Mouse (Mus musculus): ENCODE results near the gene Casp8. TPM values are rescaled to one million over a fixed set of nuclear protein-coding genes. Genes with fewer than 3 reads are reported as not detected.

The Casp8 gene
- polyA plus RNA-seq, 1 experiment from 2014 or later = 33.4 TPM

DNA sequence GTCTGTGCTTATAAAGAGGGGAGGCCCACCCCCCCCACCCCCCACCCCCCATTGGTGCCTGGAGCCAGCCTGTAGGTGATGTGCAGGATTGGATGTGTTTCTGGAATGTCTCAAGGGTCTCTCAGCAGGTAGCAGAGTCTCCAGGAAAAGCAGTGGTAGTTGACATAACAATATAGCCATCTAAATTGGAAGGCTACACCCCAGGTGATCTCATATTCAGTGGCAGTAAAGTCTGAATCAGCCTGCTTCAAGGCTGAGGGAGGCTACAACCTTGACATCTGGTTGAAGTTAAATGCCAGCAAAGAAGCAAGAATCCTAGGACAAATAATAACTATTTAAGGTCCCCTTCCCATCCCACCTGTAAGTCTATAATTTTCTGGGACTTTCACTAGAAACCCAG is 26.0 kb upstream of the Casp8 start:
- ATAC-seq (no peak), DNase-seq (ENCODE audit: low spot score) (no peak)
- Histone ChIP-seq H3K36me3 (ENCODE audit: insufficient read depth, low read length) (no peaks in the 10 kb centered on the region), H3K4me2 (replicated peaks; ENCODE audit: low read depth, low read length) (no peak overlapping the region), H3K27ac (ENCODE audit: low read length) (no peak overlapping the region), H3K27me3 (replicated peaks; ENCODE audit: insufficient read depth, low read length) (no peaks in the 10 kb centered on the region), H3K4me1 (ENCODE audit: insufficient read depth, low read depth, low read length) (no peaks in the 10 kb centered on the region), H3K4me3 (ENCODE audit: low read depth, low read length) (no peak overlapping the region), H3K9me3 (ENCODE audit: low read length) (no peaks in the 10 kb centered on the region), H3K9ac (replicated peaks; ENCODE audit: low read depth) (no peak overlapping the region)
- TF ChIP-seq EP300 (IDR thresholded peaks at IDR 0.05) (no peak), CTCF (IDR thresholded peaks at IDR 0.05) (no peak)

DNA sequence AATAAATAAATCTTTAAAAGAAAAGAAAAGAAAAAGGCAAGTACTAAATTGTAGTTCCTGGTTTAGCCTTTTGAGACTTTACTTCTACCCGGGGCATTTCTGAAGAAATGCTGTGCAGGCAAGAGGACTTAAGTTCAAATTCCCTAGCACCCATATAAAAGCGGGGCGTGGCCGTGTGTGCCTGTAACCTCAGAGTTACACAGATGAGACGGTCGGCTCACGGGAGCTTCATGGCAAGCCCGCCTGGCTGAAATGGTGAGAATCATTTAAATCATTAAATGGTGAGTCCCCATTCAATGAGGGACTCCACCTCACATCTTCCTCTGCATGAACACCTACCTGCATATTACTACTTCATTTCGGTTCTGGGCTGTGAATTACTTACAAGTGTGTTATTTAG is 25.5 kb upstream of the Casp8 start:
- no peak overlapping the region for H3K4me3 ChIP-seq (ENCODE audit: low read depth, low read length)
- ATAC-seq (no peak), DNase-seq (ENCODE audit: low spot score) (no peak)
- no peaks in the 10 kb centered on the region for H3K36me3 ChIP-seq (ENCODE audit: insufficient read depth, low read length)
- no peak for TF ChIP-seq CTCF (IDR thresholded peaks at IDR 0.05)
- no peak for TF ChIP-seq EP300 (IDR thresholded peaks at IDR 0.05)
- H3K4me2 ChIP-seq (replicated peaks; ENCODE audit: low read depth, low read length) = no peak overlapping the region
- WGBS = 56% methylated on average over 9 of the region's 9 CpGs
- H3K9me3 ChIP-seq (ENCODE audit: low read length) = no peaks in the 10 kb centered on the region
- H3K9ac ChIP-seq (replicated peaks; ENCODE audit: low read depth) = no peak overlapping the region
- H3K27me3 ChIP-seq (replicated peaks; ENCODE audit: insufficient read depth, low read length) = no peaks in the 10 kb centered on the region
- H3K4me1 ChIP-seq (ENCODE audit: insufficient read depth, low read depth, low read length) = no peaks in the 10 kb centered on the region
- no peak overlapping the region for H3K27ac ChIP-seq (ENCODE audit: low read length)

DNA sequence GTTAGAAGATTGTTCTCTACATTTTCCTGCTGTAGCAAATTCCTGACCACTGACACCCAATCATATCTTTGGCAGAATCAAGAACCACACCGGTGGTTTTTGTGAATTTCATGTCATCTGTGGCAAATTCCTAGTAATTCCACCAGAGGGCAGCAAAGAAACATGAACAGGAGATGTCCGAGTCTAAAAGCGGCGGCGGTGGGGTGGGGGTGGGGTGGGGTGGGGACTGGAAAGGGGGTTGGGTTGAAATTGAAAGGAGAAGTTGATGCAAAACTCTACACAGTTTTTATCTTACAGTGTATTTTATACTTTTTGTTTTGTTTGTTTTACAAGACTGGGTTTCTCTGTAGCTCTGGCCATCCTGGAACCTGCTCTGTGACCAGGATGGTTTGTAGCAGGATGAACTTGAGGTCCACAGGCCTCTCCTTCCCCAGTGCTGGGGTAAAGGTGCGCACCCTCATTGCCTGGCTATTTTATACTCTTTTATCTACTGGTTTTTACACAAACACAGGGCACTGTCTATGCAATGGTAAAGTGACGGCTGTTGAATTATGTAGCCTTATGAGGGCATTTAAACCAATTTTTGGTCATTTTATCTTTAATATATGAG is 25.0 kb upstream of the Casp8 start:
- Histone ChIP-seq H3K27me3 (replicated peaks; ENCODE audit: insufficient read depth, low read length) (no peaks in the 10 kb centered on the region), H3K4me2 (replicated peaks; ENCODE audit: low read depth, low read length) (no peak overlapping the region)
- WGBS = 28% methylated on average over 7 of the region's 7 CpGs

DNA sequence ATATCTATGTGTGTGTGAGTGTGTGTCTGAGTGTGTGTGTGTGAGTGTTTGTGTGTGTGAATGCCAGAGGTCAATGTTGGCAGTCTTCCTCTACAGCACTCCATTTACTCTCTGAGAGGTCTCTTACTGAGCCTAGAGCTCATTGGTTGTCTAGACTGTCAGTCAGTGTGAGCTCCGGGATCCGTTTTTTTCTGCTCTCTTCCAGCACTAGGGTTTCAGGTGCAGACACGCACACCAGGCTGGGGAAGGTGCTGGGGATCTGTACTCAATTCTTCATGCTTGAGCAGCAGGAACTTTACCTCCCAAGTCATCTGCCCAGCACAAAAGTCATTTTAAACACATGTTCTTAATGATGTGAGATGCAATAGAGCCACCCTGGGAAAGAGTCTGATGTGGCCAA is 23.1 kb upstream of the Casp8 start:
- Histone ChIP-seq H3K36me3 (ENCODE audit: insufficient read depth, low read length) (no peaks in the 10 kb centered on the region), H3K27ac (ENCODE audit: low read length) (no peak overlapping the region), H3K4me3 (ENCODE audit: low read depth, low read length) (no peak overlapping the region), H3K27me3 (replicated peaks; ENCODE audit: insufficient read depth, low read length) (no peaks in the 10 kb centered on the region), H3K4me2 (replicated peaks; ENCODE audit: low read depth, low read length) (no peak overlapping the region), H3K4me1 (ENCODE audit: insufficient read depth, low read depth, low read length) (no peaks in the 10 kb centered on the region), H3K9ac (replicated peaks; ENCODE audit: low read depth) (no peak overlapping the region), H3K9me3 (ENCODE audit: low read length) (no peaks in the 10 kb centered on the region)
- TF ChIP-seq CTCF (IDR thresholded peaks at IDR 0.05) (no peak), EP300 (IDR thresholded peaks at IDR 0.05) (no peak)
- ATAC-seq (no peak), DNase-seq (ENCODE audit: low spot score) (no peak)
- WGBS = 70% methylated on average over 3 of the region's 3 CpGs

More for the DNA sequence above, 25.0 kb upstream of the Casp8 start:
- Histone ChIP-seq H3K9me3 (ENCODE audit: low read length) (no peaks in the 10 kb centered on the region), H3K36me3 (ENCODE audit: insufficient read depth, low read length) (no peaks in the 10 kb centered on the region), H3K9ac (replicated peaks; ENCODE audit: low read depth) (no peak overlapping the region), H3K27ac (ENCODE audit: low read length) (no peak overlapping the region), H3K4me1 (ENCODE audit: insufficient read depth, low read depth, low read length) (no peaks in the 10 kb centered on the region), H3K4me3 (ENCODE audit: low read depth, low read length) (no peak overlapping the region)
- ATAC-seq (no peak), DNase-seq (ENCODE audit: low spot score) (peak; percentile 68)
- TF ChIP-seq CTCF (IDR thresholded peaks at IDR 0.05) = peak; percentile 75
- no peak for TF ChIP-seq EP300 (IDR thresholded peaks at IDR 0.05)

DNA sequence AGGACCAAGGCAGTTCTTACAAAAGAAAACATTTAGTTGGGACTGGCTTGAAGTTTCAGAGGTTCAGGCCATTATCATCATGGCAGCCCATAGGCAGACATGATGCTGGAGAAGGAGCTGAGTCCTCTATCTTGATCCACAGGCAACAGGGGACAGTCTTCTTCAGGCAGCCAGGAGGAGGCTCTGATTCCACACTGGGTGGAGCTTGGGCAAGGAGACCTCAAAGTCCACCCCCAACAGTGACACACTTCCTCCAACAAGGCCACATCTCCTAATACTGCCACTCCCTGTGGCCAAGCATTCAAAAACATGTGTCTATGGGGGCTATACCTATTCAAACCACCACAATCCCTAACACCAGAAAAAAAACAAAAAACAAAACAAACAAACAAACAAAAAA is 21.9 kb upstream of the Casp8 start:
- TF ChIP-seq EP300 (IDR thresholded peaks at IDR 0.05) = no peak
- TF ChIP-seq CTCF (IDR thresholded peaks at IDR 0.05) = no peak
- Histone ChIP-seq H3K27ac (ENCODE audit: low read length) (no peak overlapping the region), H3K4me2 (replicated peaks; ENCODE audit: low read depth, low read length) (no peak overlapping the region), H3K27me3 (replicated peaks; ENCODE audit: insufficient read depth, low read length) (no peaks in the 10 kb centered on the region), H3K9ac (replicated peaks; ENCODE audit: low read depth) (no peak overlapping the region), H3K36me3 (ENCODE audit: insufficient read depth, low read length) (no peaks in the 10 kb centered on the region), H3K9me3 (ENCODE audit: low read length) (no peaks in the 10 kb centered on the region), H3K4me3 (ENCODE audit: low read depth, low read length) (no peak overlapping the region), H3K4me1 (ENCODE audit: insufficient read depth, low read depth, low read length) (no peaks in the 10 kb centered on the region)
- no peak for DNase-seq (ENCODE audit: low spot score)
- peak; percentile 41; the same call in 1 of the 2 replicates for ATAC-seq

DNA sequence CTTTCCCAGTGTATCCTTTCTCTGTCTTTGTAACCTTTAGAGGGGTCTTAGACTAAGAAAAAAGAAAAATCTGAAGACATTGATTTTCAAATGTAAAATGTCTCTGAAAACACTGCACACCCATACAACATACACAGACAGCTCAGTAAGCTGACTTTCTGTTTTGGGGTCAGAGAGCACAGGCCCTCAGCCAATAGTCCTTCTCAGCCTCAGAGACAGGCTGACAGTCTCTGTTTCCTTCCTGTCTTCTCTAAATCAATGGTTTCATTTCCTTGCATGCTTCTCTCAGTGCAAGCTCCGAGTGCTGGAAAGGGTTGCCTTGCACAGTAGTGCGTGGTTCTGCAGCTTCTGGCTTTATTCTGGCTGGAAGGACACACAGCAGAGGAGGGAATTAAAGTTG is 21.3 kb upstream of the Casp8 start:
- H3K9ac ChIP-seq (replicated peaks; ENCODE audit: low read depth) = no peak overlapping the region
- no peak overlapping the region for H3K27ac ChIP-seq (ENCODE audit: low read length)
- DNase-seq (ENCODE audit: low spot score) (peak; percentile 12), ATAC-seq (peak; percentile 32)
- 46% methylated on average over 2 of the region's 2 CpGs for WGBS
- no peaks in the 10 kb centered on the region for H3K4me1 ChIP-seq (ENCODE audit: insufficient read depth, low read depth, low read length)
- TF ChIP-seq EP300 (IDR thresholded peaks at IDR 0.05) (no peak), CTCF (IDR thresholded peaks at IDR 0.05) (no peak)
- no peaks in the 10 kb centered on the region for H3K36me3 ChIP-seq (ENCODE audit: insufficient read depth, low read length)
- H3K9me3 ChIP-seq (ENCODE audit: low read length) = no peaks in the 10 kb centered on the region
- H3K4me3 ChIP-seq (ENCODE audit: low read depth, low read length) = no peak overlapping the region
- H3K27me3 ChIP-seq (replicated peaks; ENCODE audit: insufficient read depth, low read length) = no peaks in the 10 kb centered on the region
- H3K4me2 ChIP-seq (replicated peaks; ENCODE audit: low read depth, low read length) = no peak overlapping the region

DNA sequence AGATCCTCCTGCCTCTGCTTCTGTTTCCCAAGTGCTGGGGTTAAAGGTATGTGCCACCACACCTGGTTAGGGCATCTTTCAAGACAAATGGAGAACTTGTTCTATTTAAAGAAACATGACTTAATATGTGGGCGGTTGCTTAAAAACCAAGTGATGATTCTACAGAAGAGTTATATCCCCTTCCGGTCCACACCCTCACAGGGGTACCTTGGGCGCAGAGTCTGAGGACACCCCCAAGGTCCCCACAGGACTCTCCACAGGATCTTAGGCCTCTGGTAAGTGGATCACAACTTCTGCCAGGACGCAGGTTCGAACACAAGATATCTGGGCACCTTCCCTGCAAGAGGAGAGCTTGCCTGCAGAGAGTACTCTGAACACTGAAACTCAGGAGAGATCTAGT is 19.8 kb upstream of the Casp8 start:
- Histone ChIP-seq H3K27me3 (replicated peaks; ENCODE audit: insufficient read depth, low read length) (no peaks in the 10 kb centered on the region), H3K9ac (replicated peaks; ENCODE audit: low read depth) (no peak overlapping the region), H3K36me3 (ENCODE audit: insufficient read depth, low read length) (no peaks in the 10 kb centered on the region), H3K27ac (ENCODE audit: low read length) (no peak overlapping the region), H3K9me3 (ENCODE audit: low read length) (no peaks in the 10 kb centered on the region), H3K4me1 (ENCODE audit: insufficient read depth, low read depth, low read length) (no peaks in the 10 kb centered on the region), H3K4me3 (ENCODE audit: low read depth, low read length) (no peak overlapping the region), H3K4me2 (replicated peaks; ENCODE audit: low read depth, low read length) (no peak overlapping the region)
- ATAC-seq = no peak
- TF ChIP-seq CTCF (IDR thresholded peaks at IDR 0.05) = no peak
- no peak for TF ChIP-seq EP300 (IDR thresholded peaks at IDR 0.05)
- WGBS = 95% methylated on average over 5 of the region's 5 CpGs
- DNase-seq (ENCODE audit: low spot score) = no peak

Data from lung, postnatal 0 days (tissue).